Mouse (Mus musculus) yolk sac, embryonic 10.5 days (tissue): ENCODE results near the gene Pcdh9.
"Not testable (repeated sequence)": the region's sequence is repeated elsewhere in the genome, so short reads cannot be mapped to it uniquely, and the experiment has no call there.

ENCODE experiments used
- DNase-seq: peaks from one replicate; pipeline ENCODE4 v3.0.0-alpha.2; 2017; ENCODE audit warnings: low spot score

Gene Pcdh9

DNA sequence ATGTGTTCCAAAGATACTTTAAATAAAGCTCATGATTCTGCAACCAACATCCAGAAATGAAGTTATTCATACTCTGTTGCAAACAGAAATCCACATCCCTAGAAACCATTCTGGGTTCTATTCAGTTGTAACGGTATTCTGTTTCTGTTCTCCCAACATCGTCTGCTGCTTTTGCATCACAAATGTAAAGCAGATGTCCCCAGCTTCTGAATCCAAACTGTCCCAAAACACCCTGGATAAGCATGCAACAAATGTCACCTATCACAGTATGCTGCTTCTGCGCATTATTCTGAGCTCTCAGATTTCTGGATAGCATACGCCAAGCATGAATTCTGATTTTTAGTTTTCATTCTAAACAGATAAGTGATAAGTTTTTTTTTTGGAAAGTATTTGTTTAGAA lies 516.3 kb downstream of the Pcdh9 start:
- DNase-seq = no peak

DNA sequence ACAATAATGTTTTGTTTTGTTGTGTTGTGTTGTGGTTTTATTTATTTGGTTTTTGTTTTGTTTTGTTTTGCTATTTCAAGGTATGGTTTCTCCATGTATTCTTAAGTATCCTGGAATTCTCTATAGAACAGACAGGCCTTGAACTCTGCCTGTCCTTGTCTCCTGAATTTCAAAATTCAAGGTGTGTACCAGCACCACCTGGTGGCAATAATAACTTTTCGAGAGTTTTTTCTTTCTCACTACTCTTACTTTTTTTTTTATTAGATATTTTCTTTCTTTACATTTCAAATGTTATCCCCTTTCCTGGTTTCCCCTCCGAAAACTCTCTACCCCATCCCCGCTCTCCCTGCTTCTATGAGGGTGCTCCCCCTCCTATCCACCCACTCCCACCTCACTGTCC lies 536.3 kb downstream of the Pcdh9 start:
- DNase-seq = no peak

- no peak for DNase-seq
These were observed 539.6 kb downstream of the Pcdh9 start for GRCm38 (mm10) chr14:93350906-93351305.

- no peak for DNase-seq
These were observed 541.3 kb downstream of the Pcdh9 start for GRCm38 (mm10) chr14:93349166-93349565.

DNA sequence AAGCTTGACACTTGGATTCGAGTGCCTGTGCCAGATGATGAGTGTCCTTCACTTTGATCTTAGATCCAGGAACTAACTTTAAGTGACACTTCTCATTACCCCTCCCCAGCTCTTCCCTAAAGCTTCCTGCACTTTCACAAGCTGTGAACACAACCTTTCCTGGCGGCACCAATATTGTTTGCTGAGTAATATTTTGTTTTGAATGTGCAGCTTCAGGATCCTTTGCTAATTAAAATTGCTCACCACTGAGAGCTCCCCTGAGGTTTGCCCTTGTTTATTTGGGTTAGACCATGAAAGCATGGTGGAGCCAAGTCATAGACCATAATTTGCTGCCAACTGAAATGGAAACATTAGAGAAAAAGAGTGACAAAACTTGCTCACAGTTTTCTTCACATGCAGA lies 543.4 kb downstream of the Pcdh9 start:
- no peak for DNase-seq

- DNase-seq = no peak
These were observed 547.7 kb downstream of the Pcdh9 start for GRCm38 (mm10) chr14:93342781-93343180.

- no peak for DNase-seq
These were observed 549.1 kb downstream of the Pcdh9 start for GRCm38 (mm10) chr14:93341390-93341789.

DNA sequence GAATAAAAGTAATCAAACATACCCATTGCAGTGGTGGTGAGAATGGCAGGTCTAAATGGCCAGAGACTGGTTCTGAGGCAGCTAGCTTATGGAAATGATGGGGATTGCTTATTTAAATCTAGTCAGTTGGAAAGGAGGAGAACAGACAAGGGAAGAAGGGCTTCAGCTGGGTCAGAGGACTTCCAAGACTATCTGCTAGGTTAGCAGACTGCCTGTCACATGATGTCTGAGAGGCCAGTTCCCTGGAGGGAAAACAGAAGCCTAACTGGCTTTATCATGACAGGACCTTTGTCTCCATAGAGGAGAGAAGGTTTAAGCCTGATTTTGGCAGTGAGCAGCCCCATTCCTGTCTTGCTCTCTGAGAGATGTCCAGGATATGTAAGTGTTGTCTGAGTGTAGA lies 561.2 kb downstream of the Pcdh9 start:
- no peak for DNase-seq

DNA sequence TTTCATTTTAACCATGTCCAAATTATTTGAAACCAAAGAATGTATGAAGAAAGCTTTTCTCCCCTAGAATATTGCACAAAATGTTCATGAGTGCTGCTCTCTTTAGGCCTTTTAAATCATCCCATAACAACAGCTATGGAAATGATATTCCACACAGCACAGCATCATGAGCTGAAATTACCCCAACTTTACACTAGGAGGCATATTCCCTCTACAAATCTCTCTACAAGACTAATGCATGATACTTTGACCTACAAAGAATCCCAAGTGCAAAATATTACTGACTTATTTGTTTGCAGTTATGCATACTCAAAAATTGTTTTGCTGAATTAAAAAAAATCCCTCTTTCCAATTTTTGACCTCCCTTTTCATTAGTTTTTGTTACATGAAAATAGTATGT lies 573.1 kb downstream of the Pcdh9 start:
- no peak for DNase-seq

DNA sequence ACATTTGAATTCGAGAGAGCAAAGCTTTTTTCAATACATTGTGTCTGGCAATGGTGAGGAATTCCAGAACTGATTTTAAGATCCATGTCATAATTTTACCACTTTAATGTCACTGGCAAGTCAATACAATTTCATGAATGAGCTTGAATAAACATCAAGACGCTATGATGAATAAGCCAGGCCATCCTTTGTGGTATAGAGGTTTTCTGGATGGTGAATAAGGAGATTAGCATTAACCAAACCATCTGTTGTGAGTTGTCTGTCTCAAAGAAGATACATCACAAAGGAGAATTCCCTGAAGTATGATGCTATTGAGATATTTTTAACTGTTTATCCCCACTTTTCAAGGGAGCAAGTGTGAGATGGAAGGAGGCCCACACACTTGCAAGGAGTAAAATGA lies 602.1 kb downstream of the Pcdh9 start:
- DNase-seq = no peak

- DNase-seq = no peak
These were observed 602.8 kb downstream of the Pcdh9 start for GRCm38 (mm10) chr14:93287642-93288041.

DNA sequence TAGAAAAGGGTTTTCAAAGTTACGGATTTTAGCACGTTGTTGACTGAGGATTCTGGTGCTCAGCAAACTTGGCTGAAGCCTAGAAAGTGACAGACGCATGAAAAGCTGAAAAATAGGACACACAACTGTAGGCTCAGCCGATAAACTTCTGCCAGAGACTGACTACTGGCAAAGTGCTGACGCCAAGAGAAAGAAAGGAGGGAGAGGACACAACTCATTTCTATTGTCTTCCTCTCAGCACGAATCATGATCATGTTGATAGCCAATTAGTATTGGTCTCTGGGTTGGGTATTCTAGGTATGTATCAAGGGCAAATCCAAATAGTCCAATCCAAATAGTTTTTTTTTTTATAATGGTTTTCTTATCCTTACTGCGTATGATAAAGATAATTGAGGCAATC lies 605.3 kb downstream of the Pcdh9 start:
- DNase-seq = no peak

DNA sequence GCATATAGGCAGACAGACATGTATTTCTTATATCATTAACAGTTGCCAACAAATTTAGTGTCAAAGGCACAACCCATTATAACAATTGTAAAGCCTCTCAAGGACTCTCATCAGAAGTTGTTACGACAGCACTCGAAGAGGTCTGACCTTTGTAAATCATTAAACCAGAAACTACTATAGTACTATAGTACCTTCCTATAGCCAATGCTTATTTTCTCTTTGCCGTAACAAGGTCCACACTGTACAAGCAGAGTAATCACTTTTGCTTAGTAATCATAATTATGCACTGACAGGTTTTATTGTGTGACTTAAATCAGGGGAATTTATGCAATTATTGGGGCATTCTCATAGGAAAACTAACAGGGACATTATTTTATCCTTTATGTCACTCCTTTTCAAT lies 606.5 kb downstream of the Pcdh9 start:
- DNase-seq = no peak

- no peak for DNase-seq
These were observed 614.8 kb downstream of the Pcdh9 start for GRCm38 (mm10) chr14:93275661-93276060.

DNA sequence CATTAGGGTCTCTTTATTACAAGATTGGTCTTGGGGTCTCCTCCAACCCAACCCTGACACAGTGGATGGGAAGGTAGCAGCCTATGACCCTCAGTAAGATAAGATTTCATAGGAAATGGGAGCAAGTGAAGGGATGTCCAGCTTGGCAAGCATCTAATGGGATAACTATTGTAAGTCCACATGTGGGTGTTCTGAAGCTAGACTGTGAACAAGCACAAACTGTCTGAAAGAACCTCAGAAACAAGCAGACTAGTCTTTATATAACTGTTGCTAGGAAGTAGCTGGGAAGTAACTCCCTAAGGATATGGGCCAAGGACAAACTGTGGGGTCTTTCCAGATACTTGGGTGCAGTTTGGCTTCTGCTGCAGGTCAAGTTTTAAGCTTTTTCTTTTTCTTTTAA lies 615.7 kb downstream of the Pcdh9 start:
- no peak for DNase-seq

GRCm38 (mm10) chr14:93253411-93253810 lies 637.1 kb downstream of the Pcdh9 start:
- no peak for DNase-seq

GRCm38 (mm10) chr14:93240263-93240662 lies 650.2 kb downstream of the Pcdh9 start:
- DNase-seq = no peak

DNA sequence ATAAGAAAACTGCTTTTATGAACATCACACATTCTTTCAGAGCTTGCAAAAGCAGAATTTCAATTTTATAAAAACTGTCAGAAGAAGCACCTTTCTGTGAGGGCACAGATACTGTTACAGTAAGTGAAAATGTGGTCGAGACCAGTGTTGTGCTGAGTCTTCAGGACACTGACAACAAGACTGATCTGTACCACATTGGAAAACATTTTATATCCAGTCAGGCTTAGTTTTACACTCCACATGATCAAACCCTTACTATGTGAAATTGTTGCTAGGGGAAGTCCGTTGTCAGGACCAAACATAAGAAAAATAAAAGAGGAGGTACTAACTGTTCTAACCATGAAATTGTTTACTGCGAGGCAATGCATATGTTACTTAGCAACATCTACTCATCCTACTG lies 656.1 kb downstream of the Pcdh9 start:
- DNase-seq = no peak

- DNase-seq = no peak
These were observed 656.9 kb downstream of the Pcdh9 start for GRCm38 (mm10) chr14:93233599-93233998.

DNA sequence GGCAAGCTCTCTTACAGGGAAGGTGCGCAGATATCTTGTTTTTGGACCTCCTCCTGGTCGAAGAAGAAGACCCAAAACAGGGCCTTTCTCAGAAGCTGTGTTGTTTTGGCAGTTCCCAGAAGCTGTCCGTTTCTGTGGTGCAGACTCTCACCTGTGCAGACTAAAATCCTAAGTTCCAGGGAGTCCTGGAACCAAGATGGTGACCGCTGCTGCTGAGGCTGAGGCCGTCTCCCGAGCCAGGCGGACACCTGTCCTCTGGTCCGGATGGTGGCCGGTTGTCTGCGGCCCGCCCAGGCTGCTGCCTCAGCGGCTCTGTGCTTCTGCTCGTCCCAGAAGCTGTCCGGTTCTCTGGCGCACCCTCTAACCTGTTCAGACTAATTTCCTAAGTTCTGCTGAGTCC lies 675.6 kb downstream of the Pcdh9 start:
- not testable (repeated sequence) for DNase-seq

DNA sequence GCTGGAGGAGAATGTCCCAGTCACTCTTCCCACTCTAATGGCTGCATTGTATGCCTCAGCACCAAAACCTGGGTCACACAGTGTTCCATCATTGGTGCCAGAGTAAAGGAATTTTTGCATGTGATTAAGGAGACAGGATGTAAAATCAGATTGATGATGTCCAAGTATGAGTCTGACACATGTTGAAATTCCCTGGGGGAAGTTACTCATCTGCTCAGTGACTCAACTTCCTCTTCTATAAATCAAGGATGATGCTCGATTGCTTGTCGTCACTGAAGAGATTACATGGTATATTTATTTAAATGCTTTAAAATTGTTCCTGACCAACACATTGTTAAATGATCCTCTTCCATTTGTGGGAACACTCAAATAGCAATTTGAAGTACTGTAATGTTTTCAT lies 690.7 kb downstream of the Pcdh9 start:
- DNase-seq = no peak

- DNase-seq = no peak
These were observed 707.6 kb downstream of the Pcdh9 start for GRCm38 (mm10) chr14:93182606-93183491.

DNA sequence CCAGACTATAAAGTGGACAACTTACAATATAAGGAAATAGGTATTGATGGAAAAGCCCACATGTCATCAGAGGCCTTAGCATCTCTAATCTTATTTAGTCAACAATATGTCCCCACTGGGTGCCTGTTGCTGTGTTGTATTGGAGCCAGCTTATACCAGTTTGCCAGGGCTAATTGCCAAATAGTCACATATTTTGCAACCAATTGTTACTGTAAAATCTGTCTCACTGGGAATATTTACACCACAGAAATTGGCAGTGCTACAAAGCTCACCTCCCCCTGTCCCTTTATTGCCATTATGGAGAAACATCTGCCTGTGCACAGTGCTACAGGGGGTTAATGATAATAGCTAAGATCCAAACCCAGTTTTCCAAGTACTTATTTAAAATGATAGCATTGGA lies 721.3 kb downstream of the Pcdh9 start:
- DNase-seq = no peak

- DNase-seq = no peak
These were observed 722.1 kb downstream of the Pcdh9 start for GRCm38 (mm10) chr14:93168367-93168766.
